Mouse (Mus musculus) CD4-positive, CD25-positive, alpha-beta regulatory T cell, adult 4 months (primary cell): ENCODE data around the gene Itpr1. TPM values are rescaled to one million over a fixed set of nuclear protein-coding genes. Genes with fewer than 3 reads are reported as not detected.

Experiments used
- ATAC-seq: one replicate; pipeline ENCODE4 v1.8.0; 2017
- polyA plus RNA-seq, 2 experiments: library from polyadenylated mRNA; unstranded; fragments of 100-300 nt; shearing (Covaris generic); gene quantifications; one replicate each; pipeline ENCODE4 v1.2.1; 2017

The Itpr1 gene
- polyA plus RNA-seq, 2 experiments from 2014 or later = 15.1 to 24.4 TPM

- ATAC-seq = no peak
Measured at GRCm38 (mm10) chr6:108328296-108328695, 115.4 kb downstream of the Itpr1 start.

- no peak for ATAC-seq
Measured at GRCm38 (mm10) chr6:108330461-108330860, 117.6 kb downstream of the Itpr1 start.

GRCm38 (mm10) chr6:108331268-108331667, 118.4 kb downstream of the Itpr1 start:
- ATAC-seq = no peak

DNA sequence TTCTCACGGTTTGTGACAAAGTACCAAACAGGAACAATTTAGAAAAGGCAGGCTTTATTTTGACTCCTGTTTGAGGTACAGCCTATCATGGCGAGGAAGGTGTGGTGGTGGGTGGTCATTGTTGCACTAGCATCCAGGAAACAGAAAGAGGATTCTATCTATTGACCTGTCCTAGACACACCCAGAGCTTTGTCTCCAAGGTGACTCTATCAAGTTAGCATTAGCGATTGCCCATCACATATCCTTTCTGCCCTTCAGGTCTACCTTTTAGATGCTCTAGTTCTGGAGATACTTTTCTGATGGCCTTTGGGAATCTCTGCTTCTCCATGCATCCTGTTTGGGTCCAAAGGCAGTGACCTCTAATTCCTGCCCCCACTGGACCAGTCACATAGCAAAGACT, 121.2 kb downstream of the Itpr1 start:
- no peak for ATAC-seq

DNA sequence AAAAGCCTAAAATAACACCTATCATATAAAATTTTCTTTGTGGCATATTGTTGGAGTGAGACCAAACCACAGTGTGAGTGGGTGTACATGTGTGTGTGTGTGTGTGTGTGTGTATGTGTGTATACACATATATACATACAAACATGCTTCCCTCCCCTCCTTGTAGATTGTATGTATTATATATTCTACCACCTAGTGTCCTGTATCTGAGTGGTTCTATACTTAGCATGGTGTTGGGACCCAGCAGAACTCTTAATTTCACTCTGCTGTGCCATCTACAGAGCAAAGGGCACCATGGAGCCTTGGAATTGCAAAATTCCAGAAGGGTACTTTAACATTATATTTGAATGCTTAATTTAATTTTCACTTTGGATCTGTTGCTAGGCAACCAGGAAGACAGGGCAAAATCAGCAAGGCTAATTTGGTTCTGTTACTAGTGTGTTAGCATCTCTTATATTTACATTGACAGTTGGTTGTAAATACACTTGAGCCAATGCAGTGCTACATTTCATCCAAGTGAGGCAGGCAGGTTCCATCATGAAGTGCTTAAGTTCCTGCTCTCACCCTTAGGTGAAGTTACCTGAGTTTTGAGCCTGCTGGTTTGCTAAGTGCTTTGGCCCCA, 122.4 kb downstream of the Itpr1 start:
- no peak for ATAC-seq

- no peak for ATAC-seq
Measured at GRCm38 (mm10) chr6:108336506-108336905, 123.6 kb downstream of the Itpr1 start.

GRCm38 (mm10) chr6:108337289-108337688, 124.4 kb downstream of the Itpr1 start:
- ATAC-seq = peak; percentile 22

DNA sequence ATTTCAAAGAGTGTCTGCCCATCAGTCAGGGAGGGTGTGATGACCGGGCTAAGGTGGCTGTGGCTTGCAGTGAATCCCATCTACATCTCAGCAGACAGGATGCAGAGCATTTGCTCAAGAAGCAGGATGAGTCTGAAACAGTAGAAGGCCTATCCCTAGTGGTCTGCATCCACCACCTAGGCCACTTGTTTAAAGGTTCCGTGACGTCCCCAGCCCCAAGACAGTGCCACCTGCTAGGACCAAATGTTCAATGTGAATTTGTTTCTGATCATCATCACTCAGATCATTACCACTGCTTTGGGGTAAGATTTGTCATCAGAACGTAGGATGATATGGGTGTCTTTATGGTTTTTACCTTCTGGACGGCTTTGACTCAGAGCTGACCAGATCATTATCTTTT, 125.5 kb downstream of the Itpr1 start:
- peak; percentile 51 for ATAC-seq

- ATAC-seq = no peak
Measured at GRCm38 (mm10) chr6:108342989-108343388, 130.1 kb downstream of the Itpr1 start.

- ATAC-seq = no peak
Measured at GRCm38 (mm10) chr6:108343781-108344310, 130.9 kb downstream of the Itpr1 start.

DNA sequence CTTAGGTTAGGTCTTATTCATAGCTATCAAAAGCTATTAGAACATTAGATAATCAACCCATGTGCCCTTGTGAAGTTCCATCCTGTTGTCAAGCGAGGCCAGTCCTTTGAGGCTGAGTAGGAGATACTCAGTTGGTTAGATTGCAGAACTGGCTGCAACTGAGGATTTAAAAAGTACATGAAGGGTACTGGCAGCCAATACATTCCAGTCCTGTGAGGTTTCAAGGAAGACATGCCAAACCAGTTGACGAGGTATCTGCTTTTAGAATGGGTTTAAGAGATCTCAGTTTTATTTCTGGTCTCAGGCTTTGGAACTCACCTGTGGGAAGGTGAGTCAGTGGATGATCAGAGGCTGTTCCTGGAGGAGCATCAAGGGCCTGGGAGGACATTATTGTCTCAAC, 137.9 kb downstream of the Itpr1 start:
- ATAC-seq = no peak

- no peak for ATAC-seq
Measured at GRCm38 (mm10) chr6:108351998-108352397, 139.1 kb downstream of the Itpr1 start.

- no peak for ATAC-seq
Measured at GRCm38 (mm10) chr6:108367412-108367811, 154.5 kb downstream of the Itpr1 start.

- ATAC-seq = no peak
Measured at GRCm38 (mm10) chr6:108369031-108369430, 156.1 kb downstream of the Itpr1 start.

GRCm38 (mm10) chr6:108371347-108371893, 158.5 kb downstream of the Itpr1 start:
- no peak for ATAC-seq

DNA sequence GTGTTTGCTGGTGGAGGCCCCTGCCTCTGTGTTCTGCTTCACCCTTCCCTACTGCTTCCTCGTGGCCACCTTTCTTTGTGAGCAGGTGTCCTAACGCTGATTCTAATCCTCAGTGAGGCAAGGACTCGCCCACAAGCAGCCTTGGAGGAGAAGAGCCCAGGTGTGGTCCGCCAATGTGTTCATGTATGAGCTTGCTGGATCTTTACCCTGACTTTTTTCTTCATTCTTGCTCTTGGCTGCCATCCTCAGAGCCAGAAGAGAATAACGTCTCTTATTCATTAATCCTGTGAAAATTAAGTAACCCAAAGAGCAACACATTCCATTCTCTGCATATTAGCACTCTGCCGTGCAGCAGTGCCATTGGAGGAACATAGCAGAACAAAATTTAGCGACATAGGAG, 161.1 kb downstream of the Itpr1 start:
- ATAC-seq = no peak

- no peak for ATAC-seq
Measured at GRCm38 (mm10) chr6:108379041-108379440, 166.1 kb downstream of the Itpr1 start.

GRCm38 (mm10) chr6:108380209-108380608, 167.3 kb downstream of the Itpr1 start:
- ATAC-seq = no peak

- no peak for ATAC-seq
Measured at GRCm38 (mm10) chr6:108390624-108391324, 177.9 kb downstream of the Itpr1 start.

- no peak for ATAC-seq
Measured at GRCm38 (mm10) chr6:108393131-108393530, 180.2 kb downstream of the Itpr1 start.

DNA sequence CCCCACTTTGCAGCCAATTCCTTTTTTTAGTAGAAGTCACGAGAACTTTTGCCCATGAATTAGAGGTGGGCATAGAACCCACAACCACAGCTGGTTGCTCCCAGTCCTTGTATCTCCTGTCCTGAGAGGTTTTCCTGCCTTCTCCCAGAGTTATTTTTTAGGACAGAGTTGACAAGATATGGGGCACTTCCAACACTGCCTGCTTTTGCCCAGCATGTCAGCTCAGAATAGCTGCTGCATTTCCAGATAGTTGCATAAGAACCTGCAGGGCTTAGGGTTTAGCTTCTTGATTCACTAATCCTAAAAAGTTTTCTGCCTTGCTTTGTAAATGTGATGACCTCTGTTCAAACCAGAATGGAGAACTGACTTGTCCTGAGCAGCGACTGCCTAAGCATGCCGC, 185.1 kb downstream of the Itpr1 start:
- ATAC-seq = no peak

- ATAC-seq = no peak
Measured at GRCm38 (mm10) chr6:108401412-108401955, 188.6 kb downstream of the Itpr1 start.

GRCm38 (mm10) chr6:108404736-108405135, 191.8 kb downstream of the Itpr1 start:
- ATAC-seq = no peak

DNA sequence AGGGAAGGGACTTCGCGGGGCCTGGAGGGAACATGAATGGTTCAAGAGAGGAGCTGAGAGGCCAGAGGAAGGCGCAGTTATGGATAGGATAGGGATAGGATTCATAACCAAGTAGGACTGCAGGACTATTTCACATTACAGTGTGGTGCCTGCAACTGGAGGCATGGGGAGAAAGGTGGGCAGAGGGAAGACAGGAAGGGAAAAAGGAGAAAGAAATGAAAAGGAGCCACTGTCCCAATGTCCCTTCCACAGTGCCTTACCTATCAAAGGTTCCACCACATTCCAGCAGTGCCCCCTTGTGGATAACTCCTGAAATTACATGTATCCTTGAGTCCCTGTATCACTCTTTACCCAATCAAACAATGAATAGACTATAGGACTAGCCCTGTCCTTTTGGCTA, 195.2 kb downstream of the Itpr1 start:
- peak; percentile 88 for ATAC-seq
